Mouse (Mus musculus) adrenal gland, postnatal 25 days (tissue): ENCODE measurements around the gene Utp6. TPM values are rescaled to one million over a fixed set of nuclear protein-coding genes. Genes with fewer than 3 reads are reported as not detected.

Source experiments
- total RNA-seq: library from RNA; stranded (reverse); gene quantifications from 2 replicates; pipeline ENCODE4 v1.2.3, GENCODE M21; 2021

Utp6 gene
- total RNA-seq, 1 experiment from 2014 or later: 45.0 TPM

Other genes with a start within 250 kb of the Utp6 start
- gene Suz12, start 30.7 kb upstream of the Utp6 start, total RNA-seq: 61.3 and 66.7 TPM in 2 replicates
- gene Crlf3, start 118.6 kb upstream of the Utp6 start, total RNA-seq: 13.6 and 18.2 TPM in 2 replicates
- 4.2 and 4.5 TPM in 2 replicates for gene Atad5, start 127.0 kb upstream of the Utp6 start, total RNA-seq
- 20.5 and 26.8 TPM in 2 replicates for gene Tefm, start 179.8 kb upstream of the Utp6 start, total RNA-seq
- 11.9 and 16.3 TPM in 2 replicates for gene Adap2, start 191.7 kb upstream of the Utp6 start, total RNA-seq
- 14.3 and 21.7 TPM in 2 replicates for gene Rnf135, start 221.5 kb upstream of the Utp6 start, total RNA-seq
- gene Rhot1, start 246.6 kb upstream of the Utp6 start, total RNA-seq: 85.9 and 92.5 TPM in 2 replicates